Mouse (Mus musculus): ENCODE results near the gene Dgka.

- TF ChIP-seq POLR2AphosphoS2 (IDR thresholded peaks at IDR 0.05; ENCODE audit: insufficient read length, low read depth) (no peak), TCF12 (IDR thresholded peaks at IDR 0.05; ENCODE audit: insufficient read depth, poor library complexity, severe bottlenecking) (no peak), MAX (IDR thresholded peaks at IDR 0.05; ENCODE audit: low read depth) (no peak), CEBPB (IDR thresholded peaks at IDR 0.05; ENCODE audit: insufficient read depth, poor library complexity, severe bottlenecking) (no peak), POLR2A (IDR thresholded peaks at IDR 0.05; ENCODE audit: insufficient read length, low read depth) (peak; percentile 55), USF1 (IDR thresholded peaks at IDR 0.05; ENCODE audit: low read depth) (no peak), MYOD1 (IDR thresholded peaks at IDR 0.05; ENCODE audit: control insufficient read depth in 1 of 3, insufficient read length in 2 of 3, low read depth in 2 of 3) (no peak), E2F4 (IDR thresholded peaks at IDR 0.05; ENCODE audit: insufficient read depth) (no peak), MYOG (IDR thresholded peaks at IDR 0.05; ENCODE audit: control insufficient read depth in 1 of 3, insufficient read depth in 1 of 3, insufficient read length in 2 of 3, low read depth in 2 of 3) (no peak), TCF3 (IDR thresholded peaks at IDR 0.05; ENCODE audit: insufficient read length, low read depth) (no peak), SRF (IDR thresholded peaks at IDR 0.05; ENCODE audit: control insufficient read depth, insufficient read length, low read depth) (no peak)
Observed at GRCm38 (mm10) chr10:128747646-128748251, 3.1 kb upstream of the Dgka start, which contains the start of gene Pym1.
